Mouse (Mus musculus) heart, embryonic 13.5 days (tissue): ENCODE results near the gene Lhx3. TPM values are rescaled to one million over a fixed set of nuclear protein-coding genes. Genes with fewer than 3 reads are reported as not detected.

Experiments
- ATAC-seq: fragments of 200-750 bp; cut with Nextera tagmentation; 2 replicates; pipeline ENCODE4 v1.8.0; 2017; ENCODE audit warnings: moderate TSS enrichment; ENCODE audit not compliant: insufficient number of reproducible peaks, low FRiP score, low TSS enrichment; ENCODE audit errors: extremely low read depth
- H3K27ac ChIP-seq: fragments of 300-500 bp; sonication (generic); replicated peaks from 2 replicates; pipeline ENCODE4 v1.5.1; 2015; ENCODE audit warnings: moderate library complexity, mild to moderate bottlenecking, inconsistent platforms
- H3K27me3 ChIP-seq: fragments of 300-500 bp; sonication (generic); replicated peaks from 2 replicates; pipeline ENCODE4 v1.6.1; 2015; ENCODE audit warnings: mild to moderate bottlenecking, inconsistent platforms
- H3K36me3 ChIP-seq: fragments of 300-500 bp; sonication (generic); 2 replicates; pipeline ENCODE4 v1.6.1; 2015; ENCODE audit warnings: mild to moderate bottlenecking, inconsistent platforms
- H3K4me1 ChIP-seq: fragments of 300-500 bp; sonication (generic); 2 replicates; pipeline ENCODE4 v1.6.1; 2015; ENCODE audit warnings: inconsistent platforms
- H3K4me2 ChIP-seq: fragments of 300-500 bp; sonication (generic); 2 replicates; pipeline ENCODE4 v1.6.1; 2015; ENCODE audit warnings: inconsistent platforms, mild to moderate bottlenecking, moderate library complexity
- H3K4me3 ChIP-seq: fragments of 300-500 bp; sonication (generic); 2 replicates; pipeline ENCODE4 v1.5.1; 2015; ENCODE audit warnings: moderate library complexity, mild to moderate bottlenecking, inconsistent platforms
- H3K9ac ChIP-seq: fragments of 300-500 bp; sonication (generic); 2 replicates; pipeline ENCODE4 v1.6.1; 2015; ENCODE audit warnings: inconsistent platforms, mild to moderate bottlenecking, moderate library complexity
- H3K9me3 ChIP-seq: fragments of 300-500 bp; sonication (generic); 2 replicates; pipeline ENCODE4 v1.6.1; 2016; ENCODE audit warnings: inconsistent platforms
- WGBS: fragments of 180-500 bp; shearing (Covaris S2); methylation state at CpG from one replicate; pipeline ENCODE4 v1.1.7; 2015; ENCODE audit warnings: mixed read lengths; 5-methylcytosine and 5-hydroxymethylcytosine counted together
- polyA plus RNA-seq: library from polyadenylated mRNA; unstranded; fragments of >200 nt; fragmentation: Nextera tagmentation; extraction: Ambion mirVana; gene quantifications from 2 replicates; pipeline ENCODE4 v1.2.1, GENCODE M21; 2015

Gene Lhx3
- polyA plus RNA-seq, 1 experiment from 2014 or later, result 0.23 TPM

GRCm38 (mm10) chr2:26231366-26231765 lies 23.3 kb upstream of the Lhx3 start:
- no peak overlapping the region for H3K27ac ChIP-seq
- 0 out of 2 replicates have a peak, but pooled peaks cover 2% of the 10 kb centered on the region for H3K27me3 ChIP-seq
- H3K9ac ChIP-seq, result no peak overlapping the region
- H3K4me3 ChIP-seq, result no peak overlapping the region
- no peak overlapping the region for H3K4me2 ChIP-seq
- no peaks in the 10 kb centered on the region for H3K9me3 ChIP-seq
- WGBS, result 78% methylated on average over 3 of the region's 3 CpGs
- H3K4me1 ChIP-seq, result peaks cover 37% of the 10 kb centered on the region
- no peak for ATAC-seq
- peaks cover 5% of the 10 kb centered on the region; the same call in 1 of the 2 replicates for H3K36me3 ChIP-seq

GRCm38 (mm10) chr2:26230253-26230652 lies 22.2 kb upstream of the Lhx3 start:
- Histone ChIP-seq H3K4me1 (peaks cover 27% of the 10 kb centered on the region), H3K36me3 (peaks cover 12% of the 10 kb centered on the region; the same call in 1 of the 2 replicates), H3K9ac (no peak overlapping the region), H3K4me3 (no peak overlapping the region), H3K4me2 (no peak overlapping the region), H3K9me3 (no peaks in the 10 kb centered on the region), H3K27ac (no peak overlapping the region), H3K27me3 (0 out of 2 replicates have a peak, but pooled peaks cover 2% of the 10 kb centered on the region)
- ATAC-seq, result no peak
- 55% methylated on average over 4 of the region's 4 CpGs for WGBS

- no peak overlapping the region for H3K9ac ChIP-seq
- peaks cover 7% of the 10 kb centered on the region; the same call in 1 of the 2 replicates for H3K4me1 ChIP-seq
- no peak for ATAC-seq
- H3K36me3 ChIP-seq, result peaks cover 33% of the 10 kb centered on the region
- no peaks in the 10 kb centered on the region for H3K9me3 ChIP-seq
- no peak overlapping the region for H3K4me3 ChIP-seq
- H3K4me2 ChIP-seq, result no peak overlapping the region
- H3K27me3 ChIP-seq, result 0 out of 2 replicates have a peak, but pooled peaks cover 2% of the 10 kb centered on the region
- WGBS, result 55% methylated on average over 1 of the region's 1 CpGs
- no peak overlapping the region for H3K27ac ChIP-seq
These were observed 19.7 kb upstream of the Lhx3 start for GRCm38 (mm10) chr2:26227788-26228187.

- Histone ChIP-seq H3K27me3 (no peaks in the 10 kb centered on the region), H3K9ac (no peak overlapping the region), H3K27ac (no peak overlapping the region), H3K36me3 (peaks cover 54% of the 10 kb centered on the region), H3K9me3 (no peaks in the 10 kb centered on the region), H3K4me2 (no peak overlapping the region), H3K4me3 (no peak overlapping the region), H3K4me1 (no peaks in the 10 kb centered on the region)
- 81% methylated on average over 4 of the region's 4 CpGs for WGBS
- ATAC-seq, result no peak
These were observed 17.2 kb upstream of the Lhx3 start for GRCm38 (mm10) chr2:26225242-26225641.

GRCm38 (mm10) chr2:26223961-26224360 lies 15.9 kb upstream of the Lhx3 start:
- ATAC-seq, result no peak
- Histone ChIP-seq H3K4me3 (no peak overlapping the region), H3K4me1 (no peaks in the 10 kb centered on the region), H3K27ac (no peak overlapping the region), H3K9ac (no peak overlapping the region), H3K27me3 (no peaks in the 10 kb centered on the region), H3K4me2 (no peak overlapping the region), H3K36me3 (peaks cover 67% of the 10 kb centered on the region), H3K9me3 (no peaks in the 10 kb centered on the region)
- WGBS, result 72% methylated on average over 3 of the region's 3 CpGs

- WGBS, result 12% methylated on average over 3 of the region's 3 CpGs
- no peaks in the 10 kb centered on the region; the same call in 1 of the 2 replicates for H3K9me3 ChIP-seq
- no peak overlapping the region for H3K9ac ChIP-seq
- no peak overlapping the region for H3K27ac ChIP-seq
- no peaks in the 10 kb centered on the region for H3K27me3 ChIP-seq
- H3K4me1 ChIP-seq, result 0 out of 2 replicates have a peak, but pooled peaks cover 7% of the 10 kb centered on the region
- peaks cover 78% of the 10 kb centered on the region for H3K36me3 ChIP-seq
- H3K4me2 ChIP-seq, result no peak overlapping the region
- ATAC-seq, result no peak
- H3K4me3 ChIP-seq, result no peak overlapping the region
These were observed 6.4 kb upstream of the Lhx3 start for GRCm38 (mm10) chr2:26214526-26214925.

GRCm38 (mm10) chr2:26209566-26209965 lies 1.5 kb upstream of the Lhx3 start:
- Histone ChIP-seq H3K9me3 (no peaks in the 10 kb centered on the region; the same call in 1 of the 2 replicates), H3K4me3 (no peak overlapping the region), H3K36me3 (peaks cover 45% of the 10 kb centered on the region), H3K4me2 (no peak overlapping the region), H3K27me3 (peaks cover 35% of the 10 kb centered on the region), H3K27ac (no peak overlapping the region), H3K4me1 (peaks cover 11% of the 10 kb centered on the region), H3K9ac (no peak overlapping the region)
- WGBS, result 77% methylated on average over 3 of the region's 3 CpGs
- ATAC-seq, result no peak

- peaks cover 34% of the 10 kb centered on the region for H3K36me3 ChIP-seq
- WGBS, result 15% methylated on average over 9 of the region's 9 CpGs
- H3K9me3 ChIP-seq, result no peaks in the 10 kb centered on the region; the same call in 1 of the 2 replicates
- peaks cover 13% of the 10 kb centered on the region for H3K4me1 ChIP-seq
- ATAC-seq, result no peak
- no peak overlapping the region for H3K27ac ChIP-seq
- H3K9ac ChIP-seq, result no peak overlapping the region
- H3K4me2 ChIP-seq, result no peak overlapping the region
- peaks cover 55% of the 10 kb centered on the region for H3K27me3 ChIP-seq
- H3K4me3 ChIP-seq, result no peak overlapping the region
These were observed 530 bp downstream of the Lhx3 start for GRCm38 (mm10) chr2:26207559-26207958.

GRCm38 (mm10) chr2:26205761-26206160 lies 2.3 kb downstream of the Lhx3 start:
- 16% methylated on average over 10 of the region's 10 CpGs for WGBS
- Histone ChIP-seq H3K4me3 (no peak overlapping the region), H3K36me3 (peaks cover 16% of the 10 kb centered on the region), H3K4me1 (peaks cover 20% of the 10 kb centered on the region), H3K27ac (no peak overlapping the region), H3K9ac (no peak overlapping the region), H3K27me3 (peaks cover 73% of the 10 kb centered on the region), H3K9me3 (no peaks in the 10 kb centered on the region), H3K4me2 (no peak overlapping the region)
- no peak for ATAC-seq

- 1% methylated on average over 16 of the region's 16 CpGs for WGBS
These were observed 3.0 kb downstream of the Lhx3 start for GRCm38 (mm10) chr2:26205126-26205525.

GRCm38 (mm10) chr2:26202849-26203475 lies 5.1 kb downstream of the Lhx3 start:
- Histone ChIP-seq H3K4me3 (peak overlapping the region; percentile 28; the same call in 1 of the 2 replicates), H3K27ac (no peak overlapping the region), H3K36me3 (no peaks in the 10 kb centered on the region), H3K27me3 (peaks cover 100% of the 10 kb centered on the region), H3K9ac (no peak overlapping the region), H3K9me3 (no peaks in the 10 kb centered on the region), H3K4me1 (peaks cover 26% of the 10 kb centered on the region), H3K4me2 (peak overlapping the region; percentile 15; the same call in 1 of the 2 replicates)
- WGBS, result 3% methylated on average over 36 of the region's 36 CpGs
- ATAC-seq, result no peak

More at GRCm38 (mm10) chr2:26205126-26205525, 3.0 kb downstream of the Lhx3 start:
- Histone ChIP-seq H3K9me3 (no peaks in the 10 kb centered on the region), H3K4me1 (peaks cover 20% of the 10 kb centered on the region), H3K4me2 (no peak overlapping the region), H3K4me3 (no peak overlapping the region), H3K36me3 (peaks cover 10% of the 10 kb centered on the region), H3K27ac (no peak overlapping the region), H3K9ac (no peak overlapping the region), H3K27me3 (peaks cover 79% of the 10 kb centered on the region)
- ATAC-seq, result no peak
